Mouse (Mus musculus): Measurements from ENCODE around the gene Clca3a1. TPM values are rescaled to one million over a fixed set of nuclear protein-coding genes. Genes with fewer than 3 reads are reported as not detected.

The Clca3a1 gene
- polyA plus RNA-seq, 1 experiment from 2014 or later = 3.8 TPM

GRCm38 (mm10) chr3:144714606-144715005 lies 46.2 kb downstream of the Clca3a1 start:
- Histone ChIP-seq H3K36me3 (ENCODE audit: control insufficient read depth, insufficient read depth, low read length) (peaks cover 10% of the 10 kb centered on the region), H3K4me2 (ENCODE audit: low read depth, low read length) (no peak overlapping the region), H3K4me1 (replicated peaks; ENCODE audit: control insufficient read depth, insufficient read depth, low read length) (peaks cover 23% of the 10 kb centered on the region), H3K27ac (ENCODE audit: low read length) (no peak overlapping the region), H3K27me3 (ENCODE audit: control insufficient read depth, insufficient read depth, low read depth, low read length) (no peaks in the 10 kb centered on the region), H3K4me3 (ENCODE audit: low read length) (no peak overlapping the region), H3K9ac (ENCODE audit: low read length) (no peak overlapping the region), H3K9me3 (ENCODE audit: control insufficient read depth, low read length) (no peaks in the 10 kb centered on the region)
- 39% methylated on average over 8 of the region's 8 CpGs for WGBS
- no peak for ATAC-seq (ENCODE audit: low read depth)

GRCm38 (mm10) chr3:144714126-144714525 lies 46.7 kb downstream of the Clca3a1 start:
- Histone ChIP-seq H3K4me2 (ENCODE audit: low read depth, low read length) (no peak overlapping the region), H3K9me3 (ENCODE audit: control insufficient read depth, low read length) (no peaks in the 10 kb centered on the region), H3K27me3 (ENCODE audit: control insufficient read depth, insufficient read depth, low read depth, low read length) (no peaks in the 10 kb centered on the region), H3K4me1 (replicated peaks; ENCODE audit: control insufficient read depth, insufficient read depth, low read length) (peaks cover 23% of the 10 kb centered on the region), H3K9ac (ENCODE audit: low read length) (no peak overlapping the region), H3K36me3 (ENCODE audit: control insufficient read depth, insufficient read depth, low read length) (peaks cover 11% of the 10 kb centered on the region), H3K4me3 (ENCODE audit: low read length) (no peak overlapping the region), H3K27ac (ENCODE audit: low read length) (no peak overlapping the region)
- no peak for ATAC-seq (ENCODE audit: low read depth)
- 41% methylated on average over 7 of the region's 7 CpGs for WGBS

GRCm38 (mm10) chr3:144711607-144712206 lies 49.1 kb downstream of the Clca3a1 start:
- Histone ChIP-seq H3K9ac (ENCODE audit: low read length) (no peak overlapping the region), H3K27ac (ENCODE audit: low read length) (no peak overlapping the region), H3K4me3 (ENCODE audit: low read length) (no peak overlapping the region), H3K36me3 (ENCODE audit: control insufficient read depth, insufficient read depth, low read length) (peaks cover 14% of the 10 kb centered on the region), H3K4me2 (ENCODE audit: low read depth, low read length) (no peak overlapping the region), H3K4me1 (replicated peaks; ENCODE audit: control insufficient read depth, insufficient read depth, low read length) (peaks cover 12% of the 10 kb centered on the region), H3K27me3 (ENCODE audit: control insufficient read depth, insufficient read depth, low read depth, low read length) (no peaks in the 10 kb centered on the region), H3K9me3 (ENCODE audit: control insufficient read depth, low read length) (no peaks in the 10 kb centered on the region)
- no peak for ATAC-seq (ENCODE audit: low read depth)
- WGBS = 82% methylated on average over 6 of the region's 6 CpGs

GRCm38 (mm10) chr3:144708612-144709011 lies 52.2 kb downstream of the Clca3a1 start:
- Histone ChIP-seq H3K4me2 (ENCODE audit: low read depth, low read length) (no peak overlapping the region), H3K27ac (ENCODE audit: low read length) (no peak overlapping the region), H3K9ac (ENCODE audit: low read length) (no peak overlapping the region), H3K4me3 (ENCODE audit: low read length) (no peak overlapping the region), H3K9me3 (ENCODE audit: control insufficient read depth, low read length) (no peaks in the 10 kb centered on the region), H3K27me3 (ENCODE audit: control insufficient read depth, insufficient read depth, low read depth, low read length) (no peaks in the 10 kb centered on the region), H3K4me1 (replicated peaks; ENCODE audit: control insufficient read depth, insufficient read depth, low read length) (no peaks in the 10 kb centered on the region), H3K36me3 (ENCODE audit: control insufficient read depth, insufficient read depth, low read length) (peaks cover 19% of the 10 kb centered on the region)
- 72% methylated on average over 5 of the region's 5 CpGs for WGBS
- no peak for ATAC-seq (ENCODE audit: low read depth)

GRCm38 (mm10) chr3:144703959-144704358 lies 56.8 kb downstream of the Clca3a1 start:
- H3K27ac ChIP-seq (ENCODE audit: low read length) = no peak overlapping the region
- no peak overlapping the region for H3K4me2 ChIP-seq (ENCODE audit: low read depth, low read length)
- H3K4me1 ChIP-seq (replicated peaks; ENCODE audit: control insufficient read depth, insufficient read depth, low read length) = no peaks in the 10 kb centered on the region
- H3K4me3 ChIP-seq (ENCODE audit: low read length) = no peak overlapping the region
- H3K27me3 ChIP-seq (ENCODE audit: control insufficient read depth, insufficient read depth, low read depth, low read length) = no peaks in the 10 kb centered on the region
- H3K9me3 ChIP-seq (ENCODE audit: control insufficient read depth, low read length) = no peaks in the 10 kb centered on the region
- WGBS = 82% methylated on average over 6 of the region's 6 CpGs
- peaks cover 19% of the 10 kb centered on the region for H3K36me3 ChIP-seq (ENCODE audit: control insufficient read depth, insufficient read depth, low read length)
- no peak overlapping the region for H3K9ac ChIP-seq (ENCODE audit: low read length)
- ATAC-seq (ENCODE audit: low read depth) = no peak

- H3K27me3 ChIP-seq (ENCODE audit: control insufficient read depth, insufficient read depth, low read depth, low read length) = no peaks in the 10 kb centered on the region
- H3K36me3 ChIP-seq (ENCODE audit: control insufficient read depth, insufficient read depth, low read length) = peaks cover 34% of the 10 kb centered on the region
- 78% methylated on average over 5 of the region's 5 CpGs for WGBS
- no peak overlapping the region for H3K4me2 ChIP-seq (ENCODE audit: low read depth, low read length)
- H3K9ac ChIP-seq (ENCODE audit: low read length) = no peak overlapping the region
- no peak overlapping the region for H3K27ac ChIP-seq (ENCODE audit: low read length)
- no peaks in the 10 kb centered on the region for H3K4me1 ChIP-seq (replicated peaks; ENCODE audit: control insufficient read depth, insufficient read depth, low read length)
- no peak for ATAC-seq (ENCODE audit: low read depth)
- H3K4me3 ChIP-seq (ENCODE audit: low read length) = no peak overlapping the region
- no peaks in the 10 kb centered on the region for H3K9me3 ChIP-seq (ENCODE audit: control insufficient read depth, low read length)
Observed at GRCm38 (mm10) chr3:144698790-144699433, 61.9 kb downstream of the Clca3a1 start.

- ATAC-seq (ENCODE audit: low read depth) = no peak
- no peak overlapping the region for H3K4me3 ChIP-seq (ENCODE audit: low read length)
- WGBS = 73% methylated on average over 3 of the region's 3 CpGs
- H3K9ac ChIP-seq (ENCODE audit: low read length) = no peak overlapping the region
- H3K36me3 ChIP-seq (ENCODE audit: control insufficient read depth, insufficient read depth, low read length) = peaks cover 36% of the 10 kb centered on the region
- no peaks in the 10 kb centered on the region for H3K4me1 ChIP-seq (replicated peaks; ENCODE audit: control insufficient read depth, insufficient read depth, low read length)
- H3K27me3 ChIP-seq (ENCODE audit: control insufficient read depth, insufficient read depth, low read depth, low read length) = no peaks in the 10 kb centered on the region
- H3K4me2 ChIP-seq (ENCODE audit: low read depth, low read length) = no peak overlapping the region
- H3K27ac ChIP-seq (ENCODE audit: low read length) = no peak overlapping the region
- H3K9me3 ChIP-seq (ENCODE audit: control insufficient read depth, low read length) = no peaks in the 10 kb centered on the region
Observed at GRCm38 (mm10) chr3:144697942-144698341, 62.8 kb downstream of the Clca3a1 start.

GRCm38 (mm10) chr3:144697154-144697553 lies 63.6 kb downstream of the Clca3a1 start:
- Histone ChIP-seq H3K9me3 (ENCODE audit: control insufficient read depth, low read length) (no peaks in the 10 kb centered on the region), H3K4me1 (replicated peaks; ENCODE audit: control insufficient read depth, insufficient read depth, low read length) (no peaks in the 10 kb centered on the region), H3K4me3 (ENCODE audit: low read length) (no peak overlapping the region), H3K27me3 (ENCODE audit: control insufficient read depth, insufficient read depth, low read depth, low read length) (no peaks in the 10 kb centered on the region), H3K4me2 (ENCODE audit: low read depth, low read length) (no peak overlapping the region), H3K27ac (ENCODE audit: low read length) (no peak overlapping the region), H3K9ac (ENCODE audit: low read length) (no peak overlapping the region), H3K36me3 (ENCODE audit: control insufficient read depth, insufficient read depth, low read length) (peaks cover 34% of the 10 kb centered on the region)
- ATAC-seq (ENCODE audit: low read depth) = no peak
- 79% methylated on average over 5 of the region's 5 CpGs for WGBS

- ATAC-seq (ENCODE audit: low read depth) = no peak
- Histone ChIP-seq H3K4me2 (ENCODE audit: low read depth, low read length) (no peak overlapping the region), H3K36me3 (ENCODE audit: control insufficient read depth, insufficient read depth, low read length) (peaks cover 33% of the 10 kb centered on the region), H3K4me3 (ENCODE audit: low read length) (no peak overlapping the region), H3K9me3 (ENCODE audit: control insufficient read depth, low read length) (no peaks in the 10 kb centered on the region), H3K27me3 (ENCODE audit: control insufficient read depth, insufficient read depth, low read depth, low read length) (no peaks in the 10 kb centered on the region), H3K27ac (ENCODE audit: low read length) (no peak overlapping the region), H3K9ac (ENCODE audit: low read length) (no peak overlapping the region), H3K4me1 (replicated peaks; ENCODE audit: control insufficient read depth, insufficient read depth, low read length) (no peaks in the 10 kb centered on the region)
- WGBS = 72% methylated on average over 7 of the region's 7 CpGs
Observed at GRCm38 (mm10) chr3:144694941-144695340, 65.8 kb downstream of the Clca3a1 start.

All from lung, embryonic 16.5 days (tissue).